Comparison of ENCODE assay signal across 8 mouse cellular contexts in genomic region chr2:6212724-6213511, GRCm38 (mm10). TPM values are rescaled to one million over a fixed set of nuclear protein-coding genes. Genes with fewer than 3 reads are reported as not detected.
A peak's percentile ranks its signal among the peaks of the same experiment; 100 is the strongest.
DNase-seq lines count a peak whose midpoint lies in the region; ATAC-seq and TF ChIP-seq lines count a peak whose summit lies in the region.

Gene Echdc3, minus strand, starts transcription at chr2:6213033.

- peak; percentile 84 for ATAC-seq in forebrain, embryonic 14.5 days
- ATAC-seq in lung, embryonic 14.5 days (ENCODE audit: insufficient read depth): peak; percentile 96
- peak; percentile 39 for ATAC-seq in neutrophil, adult 5-6 weeks (ENCODE audit: extremely low read depth, insufficient number of reproducible peaks, low FRiP score, poor library complexity, severe bottlenecking)

- peaks cover 19% of the 10 kb centered on the region; the same call in 1 of the 2 replicates for H3K4me1 ChIP-seq in forebrain, embryonic 14.5 days (ENCODE audit: control insufficient read depth, insufficient read depth, low read length)
- peaks cover 12% of the 10 kb centered on the region for H3K4me1 ChIP-seq in lung, embryonic 14.5 days (ENCODE audit: insufficient read depth)

- peak within 1 kb of the TSS; percentile 71 for H3K4me2 ChIP-seq in forebrain, embryonic 14.5 days (ENCODE audit: low read length)
- peak within 1 kb of the TSS; percentile 72 for H3K4me2 ChIP-seq in lung, embryonic 14.5 days

- peak; percentile 65 for DNase-seq in ES-CJ7 (ENCODE audit: low read depth, low spot score)
- peak; percentile 88 for DNase-seq in cerebellum, adult 11-12 months
- peak; percentile 77 for DNase-seq in forebrain, embryonic 14.5 days (ENCODE audit: low spot score)
- peak; percentile 86 to 89 for DNase-seq in heart, postnatal 14 days
- DNase-seq in large intestine, adult 2 months (ENCODE audit: low read depth, low spot score): peak; percentile 86
- DNase-seq in lung, embryonic 14.5 days: peak; percentile 94
- peak; percentile 82 for DNase-seq in testis, postnatal 14 days (ENCODE audit: low spot score)

- no peaks in the 10 kb centered on the region for H3K27me3 ChIP-seq in forebrain, embryonic 14.5 days (replicated peaks; ENCODE audit: control insufficient read depth, insufficient read depth, low read length)
- no peaks in the 10 kb centered on the region for H3K27me3 ChIP-seq in lung, embryonic 14.5 days (ENCODE audit: insufficient read depth, low read length)

- 2% methylated on average over 30 of the region's 30 CpGs for WGBS in forebrain, embryonic 14.5 days
- 2% methylated on average over 30 of the region's 30 CpGs for WGBS in large intestine, adult 2 months
- 1% methylated on average over 30 of the region's 30 CpGs for WGBS in lung, embryonic 14.5 days

- no peak for TF ChIP-seq CTCF in lung, embryonic 14.5 days (IDR thresholded peaks at IDR 0.05; ENCODE audit: low read depth)

- no peaks in the 10 kb centered on the region for H3K36me3 ChIP-seq in forebrain, embryonic 14.5 days (ENCODE audit: control insufficient read depth, insufficient read depth, low read length)
- H3K36me3 ChIP-seq in lung, embryonic 14.5 days (ENCODE audit: insufficient read depth): no peaks in the 10 kb centered on the region

- no peaks in the 10 kb centered on the region for H3K9me3 ChIP-seq in forebrain, embryonic 14.5 days (replicated peaks; ENCODE audit: control insufficient read depth, low read length)
- no peaks in the 10 kb centered on the region for H3K9me3 ChIP-seq in lung, embryonic 14.5 days (ENCODE audit: low read depth, low read length)

- peak within 1 kb of the TSS; percentile 38 for H3K4me3 ChIP-seq in forebrain, embryonic 14.5 days (ENCODE audit: low read depth, low read length)
- H3K4me3 ChIP-seq in lung, embryonic 14.5 days (ENCODE audit: low read depth, low read length): peak within 1 kb of the TSS; percentile 38

- intact Hi-C loops in heart, postnatal 14 days (cut with DNase I): loop anchor here (2.0 kb wide), 1 partner anchor 110 kb away; the partner anchor contains the start of gene Usp6nl

- peak within 1 kb of the TSS; percentile 62 for H3K9ac ChIP-seq in forebrain, embryonic 14.5 days (ENCODE audit: low read length)
- H3K9ac ChIP-seq in lung, embryonic 14.5 days: peak within 1 kb of the TSS; percentile 61

- peak within 1 kb of the TSS; percentile 50; the same call in 1 of the 2 replicates for H3K27ac ChIP-seq in forebrain, embryonic 14.5 days (ENCODE audit: low read depth, low read length)
- H3K27ac ChIP-seq in lung, embryonic 14.5 days (ENCODE audit: low read depth): peak within 1 kb of the TSS; percentile 96

RNA-seq across cellular contexts. Expression of gene Echdc3, which starts in this region (rescaled TPM):
- polyA plus RNA-seq in forebrain, embryonic 14.5 days (2014; fragmentation: Nextera tagmentation; extraction: Ambion mirVana): 1.3 and 1.4 TPM in 2 replicates
- 10 to 100 TPM; 16.3 to 17.0 TPM for total RNA-seq in heart, postnatal 14 days (2021)
- 1.7 and 2.3 TPM in 2 replicates for polyA plus RNA-seq in large intestine, adult 2 months (2012; rRNA removed)
- 6.1 and 8.1 TPM in 2 replicates for polyA plus RNA-seq in lung, embryonic 14.5 days (2014; fragmentation: Nextera tagmentation; extraction: Ambion mirVana)
- 0.93 and 1.1 TPM in 2 replicates for total RNA-seq in neutrophil, adult 5-6 weeks (2017)

Comparison
In these comparisons a context has a peak if more than half of its experiments do, and no peak if none do; other contexts are left out.
1. Peak in every context shown above with its lines: DNase-seq, ATAC-seq, H3K4me3 ChIP-seq and H3K27ac ChIP-seq.
2. ATAC-seq: peak in every context shown above with its lines; median percentile 96 in lung, embryonic 14.5 days; 84 in forebrain, embryonic 14.5 days; 39 in neutrophil, adult 5-6 weeks.